Mouse (Mus musculus) ES-E14 (cell line): ENCODE measurements around the gene Il34. TPM values are rescaled to one million over a fixed set of nuclear protein-coding genes. Genes with fewer than 3 reads are reported as not detected.

Experiments
- DNase-seq: peaks from one replicate; pipeline ENCODE4 v3.0.0-alpha.2; 2013; ENCODE audit warnings: low read depth, low spot score
- H3K27ac ChIP-seq: 2 replicates; pipeline ENCODE4 v1.5.1; 2012; ENCODE audit warnings: low read depth, mild to moderate bottlenecking, low read length, moderate library complexity, mixed read lengths; ENCODE audit not compliant: poor library complexity, insufficient read depth, severe bottlenecking
- H3K36me3 ChIP-seq: 2 replicates; pipeline ENCODE4 v1.6.1; 2012; ENCODE audit warnings: mild to moderate bottlenecking, low read length, moderate library complexity, mixed read lengths; ENCODE audit not compliant: control insufficient read depth, poor library complexity, insufficient read depth, severe bottlenecking
- H3K4me1 ChIP-seq, 2 experiments: fragments of 150-350 bp in 1 of 2; sonication (generic) in 1 of 2; 2 replicates each; pipeline ENCODE4 v1.6.1; 2012; ENCODE audit warnings: low read length in 2 of 2, mild to moderate bottlenecking in 1 of 2, mixed read lengths in 1 of 2; ENCODE audit not compliant: control insufficient read depth in 2 of 2, insufficient read depth in 2 of 2, poor library complexity in 1 of 2
- H3K4me3 ChIP-seq, 2 experiments: fragments of 150-350 bp in 1 of 2; sonication (generic) in 1 of 2; 2 replicates each; pipeline ENCODE4 v1.5.1; 2012; ENCODE audit warnings: low read length in 2 of 2, low read depth in 1 of 2, mild to moderate bottlenecking in 1 of 2, mixed read lengths in 1 of 2; ENCODE audit not compliant: insufficient read depth in 1 of 2, poor library complexity in 1 of 2, severe bottlenecking in 1 of 2
- H3K9ac ChIP-seq: 2 replicates; pipeline ENCODE4 v1.6.1; 2012; ENCODE audit warnings: low read depth, mild to moderate bottlenecking, low read length, mixed read lengths; ENCODE audit not compliant: poor library complexity, insufficient read depth, severe bottlenecking
- H3K9me3 ChIP-seq: fragments of 150-350 bp; sonication (generic); 2 replicates; pipeline ENCODE4 v1.6.1; 2012; ENCODE audit warnings: low read depth, mild to moderate bottlenecking, low read length; ENCODE audit not compliant: control insufficient read depth, insufficient read depth
- CHD2 ChIP-seq: IDR thresholded peaks from 2 replicates; pipeline ENCODE4 v1.6.1; 2014; ENCODE audit warnings: mild to moderate bottlenecking, low read depth, low read length, inconsistent platforms
- HCFC1 ChIP-seq: IDR thresholded peaks from 2 replicates; pipeline ENCODE4 v1.6.1; 2012; ENCODE audit warnings: low read length, inconsistent platforms, borderline replicate concordance; ENCODE audit not compliant: insufficient read depth
- MAFK ChIP-seq: IDR thresholded peaks from 2 replicates; pipeline ENCODE4 v1.6.1; 2014; ENCODE audit warnings: mild to moderate bottlenecking, low read depth, low read length, inconsistent platforms; ENCODE audit not compliant: insufficient read depth
- ZC3H11A ChIP-seq: IDR thresholded peaks from 2 replicates; pipeline ENCODE4 v1.6.1; 2012; ENCODE audit warnings: low read depth, mild to moderate bottlenecking, inconsistent platforms, low read length, borderline replicate concordance
- ZNF384 ChIP-seq: IDR thresholded peaks from 2 replicates; pipeline ENCODE4 v1.6.1; 2012; ENCODE audit warnings: low read depth, low read length, inconsistent platforms
- in situ Hi-C, 2 experiments: fragments of 600-800 bp; cut with MboI; formaldehyde crosslinking; loops; one replicate each; pipeline ENCODE4 v1.15.1; 2025; ENCODE audit warnings: low sequenced_read_pairs in 2 of 2, inconsistent platforms in 1 of 2; ENCODE audit not compliant: unreplicated experiment in 2 of 2
- total RNA-seq: library from RNA; depleted of rRNA; stranded (reverse); fragments of 300-350 nt; gene quantifications from 2 replicates; pipeline ENCODE4 v1.2.3, GENCODE M21; 2012

The Il34 gene
- total RNA-seq, 1 experiment = 4.6 TPM

- no peak for DNase-seq
- Histone ChIP-seq H3K9me3 (no peaks in the 10 kb centered on the region), H3K4me3 (no peak overlapping the region), H3K36me3 (peaks cover 37% of the 10 kb centered on the region), H3K4me1 (no peaks in the 10 kb centered on the region), H3K9ac (no peak overlapping the region), H3K27ac (no peak overlapping the region)
- in situ Hi-C loops = no loop called here
- TF ChIP-seq ZC3H11A = no peak
- TF ChIP-seq HCFC1 = no peak
- no peak for TF ChIP-seq MAFK
- TF ChIP-seq ZNF384 = no peak
- TF ChIP-seq CHD2 = no peak
Observed at GRCm38 (mm10) chr8:110706288-110706870, 99.3 kb downstream of the Il34 start.

GRCm38 (mm10) chr8:110705391-110706287, 100.1 kb downstream of the Il34 start:
- H3K27ac ChIP-seq = no peak overlapping the region
- in situ Hi-C loops = no loop called here
- H3K4me1 ChIP-seq = no peaks in the 10 kb centered on the region
- no peak for DNase-seq
- H3K9ac ChIP-seq = no peak overlapping the region
- no peaks in the 10 kb centered on the region for H3K9me3 ChIP-seq
- peaks cover 34% of the 10 kb centered on the region for H3K36me3 ChIP-seq
- no peak overlapping the region for H3K4me3 ChIP-seq
- TF ChIP-seq ZNF384 (no peak), CHD2 (no peak), MAFK (no peak), ZC3H11A (no peak), HCFC1 (no peak)

- TF ChIP-seq ZNF384 (no peak), MAFK (no peak), CHD2 (no peak), HCFC1 (no peak), ZC3H11A (no peak)
- no peak for DNase-seq
- peaks cover 36% of the 10 kb centered on the region for H3K36me3 ChIP-seq
- H3K9me3 ChIP-seq = no peaks in the 10 kb centered on the region
- H3K27ac ChIP-seq = no peak overlapping the region
- no peak overlapping the region for H3K9ac ChIP-seq
- no peak overlapping the region for H3K4me3 ChIP-seq
- in situ Hi-C loops = no loop called here
- no peaks in the 10 kb centered on the region for H3K4me1 ChIP-seq
Observed at GRCm38 (mm10) chr8:110704103-110704502, 101.6 kb downstream of the Il34 start.

GRCm38 (mm10) chr8:110703460-110704061, 102.2 kb downstream of the Il34 start:
- TF ChIP-seq MAFK = no peak
- TF ChIP-seq ZC3H11A = no peak
- TF ChIP-seq CHD2 = no peak
- no peak for TF ChIP-seq ZNF384
- no peak for TF ChIP-seq HCFC1
- H3K9ac ChIP-seq = no peak overlapping the region
- no peak for DNase-seq
- peaks cover 34% of the 10 kb centered on the region for H3K36me3 ChIP-seq
- H3K4me3 ChIP-seq = no peak overlapping the region
- no peaks in the 10 kb centered on the region for H3K4me1 ChIP-seq
- H3K9me3 ChIP-seq = no peaks in the 10 kb centered on the region
- no peak overlapping the region; the same call in 1 of the 2 replicates for H3K27ac ChIP-seq
- in situ Hi-C loops = no loop called here
